Mouse (Mus musculus) lung, postnatal 14 days (tissue): ENCODE measurements around the gene Dclre1a.

Experiments
- DNase-seq: peaks from one replicate; pipeline ENCODE4 v3.0.0; 2021

Dclre1a gene

GRCm38 (mm10) chr19:56547456-56548229, at the start of gene Dclre1a:
TSS of gene Dclre1a (minus strand) at chr19:56548222.
- DNase-seq, result peak; percentile 73

GRCm38 (mm10) chr19:56592472-56592871, 44.5 kb upstream of the Dclre1a start:
- DNase-seq, result no peak

GRCm38 (mm10) chr19:56590250-56590649, 42.2 kb upstream of the Dclre1a start:
- no peak for DNase-seq

GRCm38 (mm10) chr19:56589455-56589854, 41.4 kb upstream of the Dclre1a start:
- no peak for DNase-seq

- no peak for DNase-seq
Observed at GRCm38 (mm10) chr19:56589008-56589407, 41.0 kb upstream of the Dclre1a start.

GRCm38 (mm10) chr19:56588205-56588626, 40.2 kb upstream of the Dclre1a start:
- peak; percentile 54 for DNase-seq

- peak; percentile 40 for DNase-seq
Observed at GRCm38 (mm10) chr19:56586320-56586719, 38.3 kb upstream of the Dclre1a start.

GRCm38 (mm10) chr19:56584288-56584687, 36.3 kb upstream of the Dclre1a start:
- no peak for DNase-seq

GRCm38 (mm10) chr19:56583785-56584184, 35.8 kb upstream of the Dclre1a start:
- DNase-seq, result no peak

GRCm38 (mm10) chr19:56581981-56582380, 34.0 kb upstream of the Dclre1a start:
- no peak for DNase-seq

- no peak for DNase-seq
Observed at GRCm38 (mm10) chr19:56577801-56578200, 29.8 kb upstream of the Dclre1a start.

GRCm38 (mm10) chr19:56573184-56573583, 25.2 kb upstream of the Dclre1a start:
- DNase-seq, result no peak

- DNase-seq, result no peak
Observed at GRCm38 (mm10) chr19:56571913-56572312, 23.9 kb upstream of the Dclre1a start.

- no peak for DNase-seq
Observed at GRCm38 (mm10) chr19:56571234-56571633, 23.2 kb upstream of the Dclre1a start.

GRCm38 (mm10) chr19:56570781-56571180, 22.8 kb upstream of the Dclre1a start:
- DNase-seq, result no peak

- no peak for DNase-seq
Observed at GRCm38 (mm10) chr19:56566940-56567339, 18.9 kb upstream of the Dclre1a start.

GRCm38 (mm10) chr19:56566041-56566440, 18.0 kb upstream of the Dclre1a start:
- peak; percentile 74 for DNase-seq

GRCm38 (mm10) chr19:56565358-56565757, 17.3 kb upstream of the Dclre1a start:
- no peak for DNase-seq

GRCm38 (mm10) chr19:56563469-56563868, 15.4 kb upstream of the Dclre1a start:
- no peak for DNase-seq

GRCm38 (mm10) chr19:56562433-56563138, 14.6 kb upstream of the Dclre1a start:
- no peak for DNase-seq

GRCm38 (mm10) chr19:56555972-56556371, 8.0 kb upstream of the Dclre1a start:
- DNase-seq, result peak; percentile 26

GRCm38 (mm10) chr19:56553177-56553576, 5.2 kb upstream of the Dclre1a start:
- no peak for DNase-seq

GRCm38 (mm10) chr19:56549033-56549680, 1.1 kb upstream of the Dclre1a start:
- DNase-seq, result no peak
